In the genomic region with DNA sequence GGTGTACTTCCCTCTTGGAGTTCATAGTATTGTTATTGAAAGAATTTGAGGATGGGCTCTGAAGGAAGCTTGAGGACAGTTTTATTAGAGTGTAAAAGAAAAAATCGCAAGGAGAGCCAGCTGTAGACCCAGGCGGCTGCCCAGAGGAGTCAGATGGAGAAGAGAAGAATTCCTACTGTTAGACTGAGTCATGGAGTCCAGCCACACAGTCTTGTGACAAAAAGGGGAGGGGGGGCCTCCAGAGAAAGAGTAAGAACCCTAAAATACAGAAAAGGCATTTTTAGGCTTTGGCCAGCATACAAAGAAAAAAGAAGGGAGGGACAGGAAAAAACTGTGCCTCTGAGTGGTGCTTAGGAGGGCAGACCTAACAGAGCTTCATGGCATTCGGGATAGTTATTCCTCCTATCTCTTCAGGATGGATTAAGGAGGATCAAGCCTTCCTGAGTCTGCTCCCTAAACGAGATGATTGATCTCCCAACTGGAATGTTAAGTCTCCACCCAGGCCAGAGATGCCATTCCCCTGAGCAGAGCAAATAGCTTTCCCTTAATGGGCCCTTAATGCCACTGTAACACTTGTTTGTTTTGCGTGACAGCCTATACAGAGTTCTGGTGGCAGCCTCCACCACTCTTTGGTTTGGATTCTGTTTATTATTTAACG, we compare ENCODE assay signal across 11 mouse cellular contexts. TPM values are rescaled to one million over a fixed set of nuclear protein-coding genes. Genes with fewer than 3 reads are reported as not detected.
A peak's percentile ranks its signal among the peaks of the same experiment; 100 is the strongest.
DNase-seq lines count a peak whose midpoint lies in the region; ATAC-seq and TF ChIP-seq lines count a peak whose summit lies in the region.
"Had no signal": no experiment of that assay in that cellular context is flagged by ENCODE, and none has a peak within 500 bp of the region (broad histone marks: within the 10 kb centered on the region; RNA-seq: fewer than 3 reads in every experiment).

No protein-coding gene starts in this region.

- intact Hi-C loops in heart, postnatal 14 days (cut with DNase I) = no loop called here
- intact Hi-C loops in left cerebral cortex, postnatal 14 days (cut with DNase I) = no loop called here

- H3K36me3 ChIP-seq in heart, embryonic 14.5 days (ENCODE audit: control insufficient read depth, insufficient read depth, low read length) = no peaks in the 10 kb centered on the region
- no peaks in the 10 kb centered on the region for H3K36me3 ChIP-seq in intestine, postnatal 0 days (ENCODE audit: control insufficient read depth, insufficient read depth)
- H3K36me3 ChIP-seq in lung, postnatal 0 days (ENCODE audit: insufficient read depth, low read length) = no peaks in the 10 kb centered on the region
- no peaks in the 10 kb centered on the region for H3K36me3 ChIP-seq in forebrain, embryonic 13.5 days (ENCODE audit: poor library complexity, severe bottlenecking)
- H3K36me3 ChIP-seq: hindbrain, embryonic 12.5 days had no signal

- H3K27ac ChIP-seq in heart, embryonic 14.5 days (replicated peaks in 1 of 2; ENCODE audit: control insufficient read depth in 1 of 2, insufficient read depth in 1 of 2, low read depth in 2 of 2, low read length in 2 of 2) = peak overlapping the region; percentile 60 to 64
- 0 out of 2 replicates have a peak overlapping the region, but pooled peaks have one; percentile 24 for H3K27ac ChIP-seq in intestine, postnatal 0 days (ENCODE audit: low read depth, low read length)
- peak overlapping the region; percentile 72 for H3K27ac ChIP-seq in lung, postnatal 0 days (ENCODE audit: low read length)
- H3K27ac ChIP-seq in forebrain, embryonic 13.5 days = no peak overlapping the region
- H3K27ac ChIP-seq: hindbrain, embryonic 12.5 days; macrophage had no signal

- DNase-seq in heart, postnatal 14 days = no peak
- peak; percentile 82 for DNase-seq in Muller cell, postnatal 12 days (ENCODE audit: inconsistent ontology term)
- peak; percentile 54 for DNase-seq in lung, postnatal 0 days (ENCODE audit: low spot score)
- DNase-seq in left cerebral cortex, postnatal 14 days (ENCODE audit: low spot score in 2 of 2) = no peak
- no peak for DNase-seq in cerebellum, postnatal 4 days (ENCODE audit: low spot score in 2 of 2)

- H3K9me3 ChIP-seq in heart, embryonic 14.5 days (ENCODE audit: control insufficient read depth, low read length) = no peaks in the 10 kb centered on the region
- H3K9me3 ChIP-seq in intestine, postnatal 0 days (ENCODE audit: control insufficient read depth) = no peaks in the 10 kb centered on the region
- no peaks in the 10 kb centered on the region for H3K9me3 ChIP-seq in lung, postnatal 0 days (ENCODE audit: low read length)
- H3K9me3 ChIP-seq in forebrain, embryonic 13.5 days (replicated peaks) = no peaks in the 10 kb centered on the region
- H3K9me3 ChIP-seq: hindbrain, embryonic 12.5 days had no signal

- H3K27me3 ChIP-seq in heart, embryonic 14.5 days (ENCODE audit: control insufficient read depth, insufficient read depth, low read length) = no peaks in the 10 kb centered on the region
- no peaks in the 10 kb centered on the region for H3K27me3 ChIP-seq in intestine, postnatal 0 days (replicated peaks; ENCODE audit: control insufficient read depth, insufficient read depth, low read length)
- H3K27me3 ChIP-seq in lung, postnatal 0 days (replicated peaks; ENCODE audit: insufficient read depth, low read length) = no peaks in the 10 kb centered on the region
- no peaks in the 10 kb centered on the region for H3K27me3 ChIP-seq in forebrain, embryonic 13.5 days
- H3K27me3 ChIP-seq: hindbrain, embryonic 12.5 days had no signal

- H3K4me3 ChIP-seq in heart, embryonic 14.5 days (ENCODE audit: control insufficient read depth in 1 of 2, insufficient read depth in 1 of 2, low read depth in 1 of 2, low read length in 2 of 2) = no peak overlapping the region
- no peak overlapping the region for H3K4me3 ChIP-seq in intestine, postnatal 0 days (ENCODE audit: low read depth, low read length)
- H3K4me3 ChIP-seq in lung, postnatal 0 days (ENCODE audit: low read depth, low read length) = no peak overlapping the region
- H3K4me3 ChIP-seq in forebrain, embryonic 13.5 days = no peak overlapping the region
- H3K4me3 ChIP-seq: hindbrain, embryonic 12.5 days had no signal

- WGBS in heart, embryonic 14.5 days = 24% methylated on average over 6 of the region's 6 CpGs
- 16% methylated on average over 6 of the region's 6 CpGs for WGBS in intestine, postnatal 0 days
- WGBS in lung, postnatal 0 days = 30% methylated on average over 6 of the region's 6 CpGs
- WGBS in forebrain, embryonic 13.5 days = 30% methylated on average over 6 of the region's 6 CpGs

- H3K4me1 ChIP-seq in heart, embryonic 14.5 days (ENCODE audit: control insufficient read depth in 2 of 2, insufficient read depth in 2 of 2, low read length in 2 of 2) = peaks cover 4 to 19% of the 10 kb centered on the region in 2 experiments
- H3K4me1 ChIP-seq in intestine, postnatal 0 days (replicated peaks; ENCODE audit: control insufficient read depth, insufficient read depth, low read length) = peaks cover 4% of the 10 kb centered on the region; the same call in 1 of the 2 replicates
- peaks cover 5% of the 10 kb centered on the region; the same call in 1 of the 2 replicates for H3K4me1 ChIP-seq in lung, postnatal 0 days (ENCODE audit: insufficient read depth, low read depth, low read length)
- H3K4me1 ChIP-seq in forebrain, embryonic 13.5 days = no peaks in the 10 kb centered on the region; the same call in 1 of the 2 replicates
- H3K4me1 ChIP-seq: hindbrain, embryonic 12.5 days had no signal

- H3K4me2 ChIP-seq in heart, embryonic 14.5 days (ENCODE audit: low read length) = peak overlapping the region; percentile 17; the same call in 1 of the 2 replicates
- no peak overlapping the region for H3K4me2 ChIP-seq in intestine, postnatal 0 days (replicated peaks; ENCODE audit: low read depth)
- no peak overlapping the region for H3K4me2 ChIP-seq in lung, postnatal 0 days (replicated peaks; ENCODE audit: low read depth, low read length)
- no peak overlapping the region for H3K4me2 ChIP-seq in forebrain, embryonic 13.5 days
- H3K4me2 ChIP-seq: hindbrain, embryonic 12.5 days had no signal

- no peak for TF ChIP-seq CTCF in intestine, postnatal 0 days (IDR thresholded peaks at IDR 0.05; ENCODE audit: low read depth)
- TF ChIP-seq CTCF in lung, postnatal 0 days (IDR thresholded peaks at IDR 0.05) = no peak

- peak; percentile 11; the same call in 1 of the 2 replicates for TF ChIP-seq EP300 in lung, postnatal 0 days (IDR thresholded peaks at IDR 0.05)

- no peak for ATAC-seq in heart, embryonic 14.5 days (ENCODE audit: insufficient number of reproducible peaks, insufficient read depth, low FRiP score, low read depth)
- peak; percentile 46 for ATAC-seq in intestine, postnatal 0 days
- peak; percentile 85 for ATAC-seq in lung, postnatal 0 days
- ATAC-seq in forebrain, embryonic 13.5 days = no peak
- ATAC-seq: CD4-positive, CD25-positive, alpha-beta regulatory T cell, adult 4 months had no signal

- no peak overlapping the region for H3K9ac ChIP-seq in heart, embryonic 14.5 days (ENCODE audit: low read length)
- H3K9ac ChIP-seq in intestine, postnatal 0 days (ENCODE audit: low read depth, low read length) = no peak overlapping the region
- H3K9ac ChIP-seq in lung, postnatal 0 days (replicated peaks; ENCODE audit: low read depth) = no peak overlapping the region
- H3K9ac ChIP-seq in forebrain, embryonic 13.5 days = no peak overlapping the region
- H3K9ac ChIP-seq: hindbrain, embryonic 12.5 days had no signal

RNA-seq across cellular contexts. Expression of a gene that starts 5.5 kb away (rescaled TPM):
- polyA plus RNA-seq in heart, embryonic 14.5 days (2014; fragmentation: Nextera tagmentation; extraction: Ambion mirVana) = 7.1 and 11.2 TPM in 2 replicates
- 10 to 100 TPM in 1 of 2 experiments, 1 to 10 TPM in 1; 9.5 to 13.6 TPM for total RNA-seq in heart, postnatal 14 days (2021)
- polyA plus RNA-seq in intestine, postnatal 0 days (2015; fragmentation: Nextera tagmentation; extraction: Ambion mirVana) = 12.9 and 20.9 TPM in 2 replicates
- 13.4 and 17.2 TPM in 2 replicates for polyA plus RNA-seq in lung, postnatal 0 days (2015; fragmentation: Nextera tagmentation; extraction: Ambion mirVana)
- 1 to 10 TPM; 7.8 to 8.4 TPM for total RNA-seq in left cerebral cortex, postnatal 14 days (2021)
- 10.6 and 10.7 TPM in 2 replicates for polyA plus RNA-seq in forebrain, embryonic 13.5 days (2015; fragmentation: Nextera tagmentation; extraction: Ambion mirVana)

RNA-seq across cellular contexts. Expression of a gene that starts 17.9 kb away (rescaled TPM):
- polyA plus RNA-seq in heart, embryonic 14.5 days (2014; fragmentation: Nextera tagmentation; extraction: Ambion mirVana) = 106 and 115 TPM in 2 replicates
- total RNA-seq in heart, postnatal 14 days (2021) = 10 to 100 TPM; 37.5 to 40.7 TPM
- polyA plus RNA-seq in intestine, postnatal 0 days (2015; fragmentation: Nextera tagmentation; extraction: Ambion mirVana) = 106 and 113 TPM in 2 replicates
- polyA plus RNA-seq in lung, postnatal 0 days (2015; fragmentation: Nextera tagmentation; extraction: Ambion mirVana) = 110 and 119 TPM in 2 replicates
- 10 to 100 TPM; 48.8 to 49.8 TPM for total RNA-seq in left cerebral cortex, postnatal 14 days (2021)
- 107 and 117 TPM in 2 replicates for polyA plus RNA-seq in forebrain, embryonic 13.5 days (2015; fragmentation: Nextera tagmentation; extraction: Ambion mirVana)

Comparison
In these comparisons a context has a peak if more than half of its experiments do, and no peak if none do; other contexts are left out.
1. ATAC-seq: peak in intestine, postnatal 0 days (single experiment) and lung, postnatal 0 days (single experiment); none in heart, embryonic 14.5 days (single experiment) and forebrain, embryonic 13.5 days (single experiment).
2. DNase-seq: peak in Muller cell, postnatal 12 days (single experiment) and lung, postnatal 0 days (single experiment); none in heart, postnatal 14 days (0 of 2), left cerebral cortex, postnatal 14 days (0 of 2) and cerebellum, postnatal 4 days (0 of 2).